Mouse (Mus musculus): ENCODE measurements around the gene Ube2a. TPM values are rescaled to one million over a fixed set of nuclear protein-coding genes. Genes with fewer than 3 reads are reported as not detected.

Gene Ube2a
- polyA plus RNA-seq, 1 experiment, result 65.7 TPM

DNA sequence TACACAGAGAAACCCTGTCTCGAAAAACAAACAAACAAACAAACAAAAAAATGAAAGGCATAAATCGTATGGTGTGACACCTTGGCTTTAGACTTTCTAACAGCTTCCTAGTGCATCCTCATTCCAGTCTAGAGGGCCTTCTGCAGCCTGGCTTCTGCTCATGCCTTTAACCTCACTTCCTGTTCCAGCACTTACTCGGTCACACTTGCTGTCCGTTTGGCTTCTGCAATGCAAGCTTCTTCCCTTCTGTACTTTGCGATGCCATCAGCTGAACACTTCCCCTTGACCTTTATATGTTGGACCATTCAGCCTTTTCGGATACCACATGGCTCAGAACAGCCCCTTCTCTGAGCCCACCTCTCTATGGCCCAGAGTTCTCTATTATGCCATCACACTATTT, 32.0 kb upstream of the Ube2a start:
- H3K4me3 ChIP-seq (ENCODE audit: insufficient read depth, low read length), result no peak overlapping the region
- no peaks in the 10 kb centered on the region for H3K4me1 ChIP-seq (ENCODE audit: control insufficient read depth, insufficient read depth, low read length)
- TF ChIP-seq CTCF (IDR thresholded peaks at IDR 0.05; ENCODE audit: borderline replicate concordance, insufficient read depth, low read length) (no peak), POLR2A (IDR thresholded peaks at IDR 0.05; ENCODE audit: low read depth, low read length) (no peak)
- no peak overlapping the region for H3K27ac ChIP-seq (ENCODE audit: insufficient read depth, low read length)

DNA sequence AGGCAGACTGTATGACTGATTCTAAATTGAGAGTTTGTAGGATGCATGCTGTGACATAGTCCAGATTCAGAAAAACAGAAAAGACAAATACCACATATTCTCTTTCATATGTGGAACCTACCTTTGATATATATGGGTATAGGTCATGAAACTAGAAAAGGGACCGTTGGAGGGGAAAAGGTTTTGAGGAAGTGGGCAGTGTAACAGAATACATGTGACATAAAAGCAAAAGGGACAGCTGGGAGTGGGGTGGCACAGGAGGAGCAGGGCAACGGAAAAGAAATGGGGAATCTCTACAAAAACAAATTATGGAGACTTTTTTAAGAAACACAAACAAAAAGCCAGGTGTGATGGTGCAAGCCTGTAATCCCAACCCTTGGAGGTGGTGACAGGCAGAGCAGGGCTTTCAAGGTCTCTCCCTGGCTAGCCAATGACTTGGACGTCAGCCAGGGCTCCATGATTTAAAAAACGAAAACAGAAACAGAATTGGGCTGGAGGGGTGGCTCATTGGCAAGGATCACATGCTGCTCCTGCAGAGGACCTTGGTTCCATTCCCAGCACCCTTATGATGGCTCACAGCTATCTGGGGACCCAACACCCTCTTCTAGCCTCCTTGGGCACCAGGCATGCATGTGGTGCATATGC, 30.2 kb upstream of the Ube2a start:
- H3K4me3 ChIP-seq (ENCODE audit: insufficient read depth, low read length), result no peak overlapping the region
- no peaks in the 10 kb centered on the region for H3K4me1 ChIP-seq (ENCODE audit: control insufficient read depth, insufficient read depth, low read length)
- no peak overlapping the region for H3K27ac ChIP-seq (ENCODE audit: insufficient read depth, low read length)
- no peak for TF ChIP-seq CTCF (IDR thresholded peaks at IDR 0.05; ENCODE audit: borderline replicate concordance, insufficient read depth, low read length)
- no peak for TF ChIP-seq POLR2A (IDR thresholded peaks at IDR 0.05; ENCODE audit: low read depth, low read length)

DNA sequence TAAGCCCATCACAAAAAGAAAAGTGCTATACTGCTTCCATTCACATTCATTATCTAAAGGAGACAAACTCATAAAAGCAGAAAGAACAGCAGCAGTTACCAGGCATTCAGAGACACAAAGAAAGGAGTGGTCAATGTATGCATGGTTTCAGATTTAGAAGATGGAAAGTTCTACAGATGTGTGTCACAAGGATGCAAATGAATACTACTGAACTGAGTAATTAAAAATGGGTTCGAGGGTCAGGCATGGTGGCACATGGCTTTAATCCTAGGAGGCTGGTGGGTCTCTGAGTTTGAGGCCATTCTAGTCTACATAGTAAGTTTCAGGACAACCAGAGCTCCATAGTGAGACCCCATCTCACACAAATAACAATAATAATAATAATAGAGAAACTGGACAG, 26.5 kb upstream of the Ube2a start:
- H3K4me1 ChIP-seq (ENCODE audit: control insufficient read depth, insufficient read depth, low read length), result no peaks in the 10 kb centered on the region

DNA sequence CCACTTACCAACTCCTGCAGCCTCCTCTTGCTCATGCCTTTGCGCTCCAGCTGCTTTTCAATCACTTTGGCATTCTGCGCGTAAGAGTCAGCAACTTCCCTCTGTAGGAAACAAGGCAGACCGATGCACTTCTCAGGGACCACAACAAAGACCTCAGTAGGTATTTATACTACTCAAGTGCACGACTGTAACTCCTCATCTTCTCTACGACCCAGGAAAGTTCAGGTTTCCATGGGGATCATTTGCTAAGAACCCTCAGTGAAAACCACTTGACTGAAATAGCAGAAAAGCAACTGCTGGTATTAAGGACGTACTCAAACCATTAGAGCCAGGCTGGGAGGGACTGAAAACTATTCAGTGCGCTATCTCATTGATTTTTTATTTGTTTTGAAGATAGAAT, 21.1 kb upstream of the Ube2a start:
- TF ChIP-seq POLR2A (IDR thresholded peaks at IDR 0.05; ENCODE audit: low read depth, low read length), result no peak
- TF ChIP-seq CTCF (IDR thresholded peaks at IDR 0.05; ENCODE audit: borderline replicate concordance, insufficient read depth, low read length), result no peak
- H3K27ac ChIP-seq (ENCODE audit: insufficient read depth, low read length), result no peak overlapping the region
- no peak overlapping the region for H3K4me3 ChIP-seq (ENCODE audit: insufficient read depth, low read length)
- no peaks in the 10 kb centered on the region for H3K4me1 ChIP-seq (ENCODE audit: control insufficient read depth, insufficient read depth, low read length)

More for the DNA sequence above, 26.5 kb upstream of the Ube2a start:
- no peak overlapping the region for H3K27ac ChIP-seq (ENCODE audit: insufficient read depth, low read length)
- no peak for TF ChIP-seq POLR2A (IDR thresholded peaks at IDR 0.05; ENCODE audit: low read depth, low read length)
- no peak for TF ChIP-seq CTCF (IDR thresholded peaks at IDR 0.05; ENCODE audit: borderline replicate concordance, insufficient read depth, low read length)
- no peak overlapping the region for H3K4me3 ChIP-seq (ENCODE audit: insufficient read depth, low read length)

DNA sequence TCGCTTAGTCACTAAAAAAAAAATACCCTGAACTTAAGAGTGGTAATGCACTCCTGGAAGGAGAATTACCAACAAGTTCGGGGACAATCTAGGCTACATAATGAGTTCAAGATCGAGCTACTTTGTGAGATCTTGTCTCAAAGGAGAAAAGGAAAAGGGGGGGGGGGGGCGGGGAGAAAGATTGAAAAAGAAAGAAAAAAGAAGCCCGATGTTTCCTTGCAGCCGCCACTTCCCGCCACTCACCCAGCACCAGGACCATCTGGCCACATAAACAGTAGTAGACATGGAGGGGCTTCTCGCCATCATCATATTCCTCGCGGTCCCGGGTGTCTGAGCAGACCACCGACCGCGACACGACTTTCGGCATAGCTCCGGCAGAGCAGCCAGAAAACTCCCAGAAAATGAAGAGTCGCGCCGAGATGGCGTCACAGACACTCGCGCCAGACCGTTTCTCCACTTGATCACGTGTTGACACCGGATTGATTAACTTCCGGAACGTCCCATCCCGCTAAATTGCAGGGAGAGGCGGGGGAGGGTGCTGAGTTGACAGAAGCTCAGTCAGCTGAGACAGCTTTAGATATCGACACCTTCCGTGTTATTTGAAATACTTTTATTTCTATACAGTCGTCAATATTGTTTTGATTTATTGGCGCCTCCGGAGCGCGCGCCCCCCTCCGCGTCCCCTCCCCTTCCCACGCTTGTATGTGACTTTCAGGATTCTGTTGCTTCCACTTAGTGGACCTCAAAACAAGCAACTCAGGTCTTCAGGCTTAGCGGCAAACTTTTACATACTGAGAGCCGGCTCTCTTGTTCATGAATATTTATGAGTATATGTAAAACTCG, 9.7 kb upstream of the Ube2a start:
- TF ChIP-seq POLR2A (IDR thresholded peaks at IDR 0.05; ENCODE audit: low read depth, low read length), result 0 out of 2 replicates have a peak, but pooled peaks have one; percentile 29
- TF ChIP-seq CTCF (IDR thresholded peaks at IDR 0.05; ENCODE audit: borderline replicate concordance, insufficient read depth, low read length), result no peak
- no peaks in the 10 kb centered on the region for H3K4me1 ChIP-seq (ENCODE audit: control insufficient read depth, insufficient read depth, low read length)
- peak overlapping the region; percentile 5; the same call in 1 of the 2 replicates for H3K27ac ChIP-seq (ENCODE audit: insufficient read depth, low read length)
- peak overlapping the region; percentile 69 for H3K4me3 ChIP-seq (ENCODE audit: insufficient read depth, low read length)

DNA sequence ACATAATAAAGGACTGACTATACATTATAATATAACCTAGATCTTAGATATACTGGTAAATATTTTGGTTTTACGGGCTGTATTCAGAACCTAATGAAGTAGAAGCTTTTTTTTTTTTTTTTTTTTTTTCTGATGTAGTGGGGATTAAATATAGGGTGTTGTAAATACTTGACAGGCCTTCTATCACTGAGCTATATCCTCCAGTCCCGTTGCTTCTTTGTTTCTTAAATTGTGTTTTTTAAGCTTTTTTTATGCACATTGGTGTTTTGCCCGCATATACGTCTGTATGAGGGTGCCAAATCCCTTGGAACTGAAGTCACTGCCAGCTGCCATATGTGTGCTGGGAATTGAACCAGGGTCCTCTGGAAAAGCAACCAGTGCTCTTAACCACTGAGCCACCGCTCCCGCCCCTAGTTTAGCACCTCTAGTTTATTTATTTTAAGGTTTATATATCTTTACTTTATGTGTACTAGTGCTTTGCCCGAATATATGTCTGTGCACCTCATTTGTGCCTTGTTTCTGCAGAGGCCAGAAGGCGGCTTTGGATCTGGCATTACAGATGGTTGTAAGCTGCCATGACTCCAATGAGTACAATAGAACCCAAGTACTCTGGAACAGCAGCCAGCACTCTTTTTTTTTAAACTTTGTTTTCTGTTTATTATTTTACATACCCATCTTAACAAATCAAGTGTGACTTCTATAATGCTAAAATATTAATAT, 8.9 kb upstream of the Ube2a start:
- Histone ChIP-seq H3K4me1 (ENCODE audit: control insufficient read depth, insufficient read depth, low read length) (no peaks in the 10 kb centered on the region), H3K27ac (ENCODE audit: insufficient read depth, low read length) (no peak overlapping the region), H3K4me3 (ENCODE audit: insufficient read depth, low read length) (no peak overlapping the region; the same call in 1 of the 2 replicates)
- TF ChIP-seq CTCF (IDR thresholded peaks at IDR 0.05; ENCODE audit: borderline replicate concordance, insufficient read depth, low read length), result no peak
- no peak for TF ChIP-seq POLR2A (IDR thresholded peaks at IDR 0.05; ENCODE audit: low read depth, low read length)

DNA sequence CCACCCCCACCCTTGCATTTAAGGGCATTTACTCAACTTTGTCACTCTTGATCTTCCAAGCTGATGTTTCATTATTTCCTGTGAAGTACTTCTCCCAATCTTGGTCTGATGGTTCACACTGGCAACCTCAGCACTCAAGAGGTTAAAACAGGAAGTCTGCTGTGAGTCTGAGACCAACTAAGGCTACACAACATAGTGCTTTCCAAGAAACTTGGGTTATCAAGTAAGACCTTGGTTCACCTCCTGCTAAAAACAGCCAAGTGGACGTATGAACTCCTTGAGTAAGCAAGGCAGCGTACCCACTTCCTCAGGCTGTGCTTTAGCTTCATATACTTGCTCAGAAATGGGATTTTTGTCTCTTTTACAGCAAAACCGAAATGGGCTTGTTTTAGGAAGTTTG, 3.3 kb upstream of the Ube2a start:
- Histone ChIP-seq H3K4me1 (ENCODE audit: control insufficient read depth, insufficient read depth, low read length) (no peaks in the 10 kb centered on the region), H3K27ac (ENCODE audit: insufficient read depth, low read length) (no peak overlapping the region), H3K4me3 (ENCODE audit: insufficient read depth, low read length) (no peak overlapping the region)
- no peak for TF ChIP-seq POLR2A (IDR thresholded peaks at IDR 0.05; ENCODE audit: low read depth, low read length)
- no peak for TF ChIP-seq CTCF (IDR thresholded peaks at IDR 0.05; ENCODE audit: borderline replicate concordance, insufficient read depth, low read length)

DNA sequence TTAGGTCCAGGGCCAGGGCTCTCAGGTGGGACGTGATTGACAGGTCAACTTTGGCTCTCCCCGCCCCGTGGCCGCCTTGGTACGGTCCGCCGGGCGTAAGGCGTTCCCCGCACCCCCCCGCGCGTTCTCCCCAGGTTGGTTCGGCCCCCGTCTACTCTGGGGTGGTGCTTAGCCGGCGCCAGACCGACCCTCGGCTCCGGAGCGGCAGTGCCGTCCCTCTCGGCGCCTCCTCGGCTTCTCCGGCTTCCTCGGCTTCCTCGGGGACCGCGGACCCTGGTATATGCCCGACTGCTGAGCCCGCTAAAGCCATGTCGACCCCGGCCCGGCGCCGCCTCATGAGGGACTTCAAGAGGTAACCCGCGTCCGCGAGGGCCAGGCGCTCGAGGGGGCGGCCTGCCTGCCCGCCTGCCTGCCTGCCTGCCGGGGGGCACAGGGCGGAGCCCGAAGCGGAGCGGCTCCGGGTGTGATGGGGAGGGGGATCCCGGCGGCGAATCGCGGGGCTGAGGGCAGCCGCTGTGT, 537 bp downstream of the Ube2a start:
- H3K4me1 ChIP-seq (ENCODE audit: control insufficient read depth, insufficient read depth, low read length), result no peaks in the 10 kb centered on the region
- H3K4me3 ChIP-seq (ENCODE audit: insufficient read depth, low read length), result peak overlapping the region; percentile 91
- TF ChIP-seq POLR2A (IDR thresholded peaks at IDR 0.05; ENCODE audit: low read depth, low read length) (peak; percentile 89), CTCF (IDR thresholded peaks at IDR 0.05; ENCODE audit: borderline replicate concordance, insufficient read depth, low read length) (no peak)
- H3K27ac ChIP-seq (ENCODE audit: insufficient read depth, low read length), result no peak overlapping the region

DNA sequence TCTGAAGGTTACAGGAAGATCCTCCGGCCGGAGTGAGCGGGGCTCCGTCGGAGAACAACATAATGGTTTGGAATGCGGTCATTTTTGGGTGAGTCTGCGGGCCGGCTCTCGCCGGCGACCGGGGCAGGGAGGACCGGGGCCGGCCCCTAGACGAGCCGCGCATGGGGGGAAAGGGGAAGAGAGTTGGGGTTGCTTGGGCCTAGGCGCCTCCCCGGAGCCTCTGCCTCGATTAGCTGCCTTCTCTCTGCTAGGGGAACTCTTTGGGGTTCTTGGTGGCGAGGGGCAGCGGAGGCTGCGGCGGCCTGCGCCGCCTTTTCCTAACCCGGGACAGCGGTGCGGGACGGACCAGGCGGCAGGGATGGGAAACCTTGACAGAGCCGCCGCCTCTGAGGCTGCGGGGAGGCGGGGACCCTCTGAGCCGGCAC, 1.0 kb downstream of the Ube2a start:
- Histone ChIP-seq H3K4me3 (ENCODE audit: insufficient read depth, low read length) (peak overlapping the region; percentile 91), H3K4me1 (ENCODE audit: control insufficient read depth, insufficient read depth, low read length) (no peaks in the 10 kb centered on the region), H3K27ac (ENCODE audit: insufficient read depth, low read length) (no peak overlapping the region; the same call in 1 of the 2 replicates)
- TF ChIP-seq POLR2A (IDR thresholded peaks at IDR 0.05; ENCODE audit: low read depth, low read length) (no peak), CTCF (IDR thresholded peaks at IDR 0.05; ENCODE audit: borderline replicate concordance, insufficient read depth, low read length) (no peak)

Measured in embryonic fibroblast, embryonic 13.5 days (primary cell).